Mouse (Mus musculus) liver, embryonic 16.5 days (tissue): ENCODE data around the gene Rpl11. TPM values are rescaled to one million over a fixed set of nuclear protein-coding genes. Genes with fewer than 3 reads are reported as not detected.
A peak's percentile ranks its signal among the peaks of the same experiment; 100 is the strongest.

ENCODE experiments used
- ATAC-seq: fragments of 200-750 bp; cut with Nextera tagmentation; 2 replicates; pipeline ENCODE4 v1.8.0; 2017; ENCODE audit warnings: low read depth, mild to moderate bottlenecking, moderate number of reproducible peaks, moderate library complexity
- H3K27ac ChIP-seq: fragments of 300-500 bp; sonication (generic); 2 replicates; pipeline ENCODE4 v1.5.1; 2014; ENCODE audit warnings: mild to moderate bottlenecking, low read length
- H3K27me3 ChIP-seq: fragments of 300-500 bp; sonication (generic); 2 replicates; pipeline ENCODE4 v1.6.1; 2014; ENCODE audit warnings: low read depth, low read length, mixed read lengths; ENCODE audit not compliant: control insufficient read depth, insufficient read depth
- H3K36me3 ChIP-seq: fragments of 300-500 bp; sonication (generic); 2 replicates; pipeline ENCODE4 v1.6.1; 2014; ENCODE audit warnings: mild to moderate bottlenecking; ENCODE audit not compliant: control insufficient read depth, insufficient read depth
- H3K4me1 ChIP-seq: fragments of 300-500 bp; sonication (generic); 2 replicates; pipeline ENCODE4 v1.6.1; 2014; ENCODE audit warnings: low read depth, low read length, mixed read lengths; ENCODE audit not compliant: control insufficient read depth
- H3K4me2 ChIP-seq: fragments of 300-500 bp; sonication (generic); 2 replicates; pipeline ENCODE4 v1.6.1; 2014; ENCODE audit warnings: low read depth, low read length, mixed read lengths
- H3K4me3 ChIP-seq: fragments of 300-500 bp; sonication (generic); 2 replicates; pipeline ENCODE4 v1.5.1; 2014; ENCODE audit warnings: low read depth, mild to moderate bottlenecking, low read length
- H3K9ac ChIP-seq: fragments of 300-500 bp; sonication (generic); 2 replicates; pipeline ENCODE4 v1.6.1; 2014; ENCODE audit warnings: low read depth, low read length
- H3K9me3 ChIP-seq: fragments of 300-500 bp; sonication (generic); replicated peaks from 2 replicates; pipeline ENCODE4 v1.6.1; 2016; ENCODE audit warnings: low read length; ENCODE audit not compliant: control insufficient read depth
- WGBS: fragments of 180-500 bp; shearing (Covaris S2); extraction: QIAGEN DNeasy Blood & Tissue Kit; methylation state at CpG from one replicate; pipeline ENCODE4 v1.1.7; 2014; ENCODE audit not compliant: insufficient replicate concordance; 5-methylcytosine and 5-hydroxymethylcytosine counted together
- polyA plus RNA-seq: library from polyadenylated mRNA; unstranded; fragments of >200 nt; fragmentation: Nextera tagmentation; extraction: Ambion mirVana; gene quantifications from 2 replicates; pipeline ENCODE4 v1.2.1, GENCODE M21; 2015

Gene Rpl11
- polyA plus RNA-seq, 1 experiment from 2014 or later, result 219 TPM

GRCm38 (mm10) chr4:136056030-136056429 is 2.8 kb upstream of the Rpl11 start:
- 23% methylated on average over 1 of the region's 1 CpGs for WGBS

GRCm38 (mm10) chr4:136053843-136054242 is 615 bp upstream of the Rpl11 start:
- Histone ChIP-seq H3K4me1 (peaks cover 23% of the 10 kb centered on the region), H3K9me3 (no peaks in the 10 kb centered on the region), H3K9ac (no peak overlapping the region), H3K27ac (no peak overlapping the region), H3K4me3 (no peak overlapping the region), H3K27me3 (no peaks in the 10 kb centered on the region; the same call in 1 of the 2 replicates), H3K36me3 (peaks cover 27% of the 10 kb centered on the region), H3K4me2 (peak overlapping the region; percentile 70; the same call in 1 of the 2 replicates)
- no peak for ATAC-seq
- 67% methylated on average over 5 of the region's 5 CpGs for WGBS

More at GRCm38 (mm10) chr4:136056030-136056429, 2.8 kb upstream of the Rpl11 start:
- Histone ChIP-seq H3K27me3 (no peaks in the 10 kb centered on the region; the same call in none of the 2 replicates), H3K4me1 (peaks cover 16% of the 10 kb centered on the region), H3K9ac (no peak overlapping the region), H3K27ac (no peak overlapping the region), H3K4me2 (no peak overlapping the region), H3K9me3 (no peaks in the 10 kb centered on the region), H3K36me3 (peaks cover 6% of the 10 kb centered on the region), H3K4me3 (no peak overlapping the region)
- no peak for ATAC-seq

- peak; percentile 58 for ATAC-seq
- Histone ChIP-seq H3K36me3 (peaks cover 34% of the 10 kb centered on the region), H3K4me3 (peak overlapping the region; percentile 93), H3K9ac (peak overlapping the region; percentile 93), H3K9me3 (no peaks in the 10 kb centered on the region), H3K27me3 (no peaks in the 10 kb centered on the region; the same call in 1 of the 2 replicates), H3K4me1 (peaks cover 23% of the 10 kb centered on the region), H3K27ac (peak overlapping the region; percentile 68), H3K4me2 (peak overlapping the region; percentile 70)
- WGBS, result under 1% methylated on average over 50 of the region's 50 CpGs
Observed at GRCm38 (mm10) chr4:136052534-136053246, 538 bp downstream of the Rpl11 start.

GRCm38 (mm10) chr4:136052060-136052459 is 1.2 kb downstream of the Rpl11 start:
- no peaks in the 10 kb centered on the region for H3K9me3 ChIP-seq
- ATAC-seq, result no peak
- H3K4me3 ChIP-seq, result peak overlapping the region; percentile 93
- H3K4me2 ChIP-seq, result peak overlapping the region; percentile 70
- WGBS, result 2% methylated on average over 3 of the region's 3 CpGs
- H3K27me3 ChIP-seq, result no peaks in the 10 kb centered on the region; the same call in 1 of the 2 replicates
- peak overlapping the region; percentile 93 for H3K9ac ChIP-seq
- peaks cover 23% of the 10 kb centered on the region for H3K4me1 ChIP-seq
- peaks cover 34% of the 10 kb centered on the region for H3K36me3 ChIP-seq
- H3K27ac ChIP-seq, result no peak overlapping the region

- H3K4me3 ChIP-seq, result no peak overlapping the region
- no peak overlapping the region for H3K4me2 ChIP-seq
- H3K27me3 ChIP-seq, result no peaks in the 10 kb centered on the region
- WGBS, result 86% methylated on average over 6 of the region's 6 CpGs
- peaks cover 23% of the 10 kb centered on the region for H3K4me1 ChIP-seq
- H3K9me3 ChIP-seq, result no peaks in the 10 kb centered on the region
- H3K36me3 ChIP-seq, result peaks cover 34% of the 10 kb centered on the region
- ATAC-seq, result no peak
- no peak overlapping the region for H3K9ac ChIP-seq
- H3K27ac ChIP-seq, result no peak overlapping the region
Observed at GRCm38 (mm10) chr4:136050226-136050625, 3.0 kb downstream of the Rpl11 start.

- WGBS, result 56% methylated on average over 4 of the region's 4 CpGs
- H3K9ac ChIP-seq, result no peak overlapping the region
- H3K9me3 ChIP-seq, result no peaks in the 10 kb centered on the region
- peaks cover 20% of the 10 kb centered on the region for H3K4me1 ChIP-seq
- H3K4me3 ChIP-seq, result no peak overlapping the region
- no peak overlapping the region for H3K27ac ChIP-seq
- H3K36me3 ChIP-seq, result peaks cover 34% of the 10 kb centered on the region
- H3K4me2 ChIP-seq, result no peak overlapping the region
- peak; percentile 26; the same call in 1 of the 2 replicates for ATAC-seq
- no peaks in the 10 kb centered on the region for H3K27me3 ChIP-seq
Observed at GRCm38 (mm10) chr4:136048291-136049032, 4.8 kb downstream of the Rpl11 start.

GRCm38 (mm10) chr4:136047626-136048025 is 5.6 kb downstream of the Rpl11 start:
- no peak overlapping the region for H3K27ac ChIP-seq
- H3K4me1 ChIP-seq, result peaks cover 18% of the 10 kb centered on the region
- no peak overlapping the region for H3K4me2 ChIP-seq
- no peak for ATAC-seq
- H3K27me3 ChIP-seq, result no peaks in the 10 kb centered on the region
- peaks cover 34% of the 10 kb centered on the region for H3K36me3 ChIP-seq
- H3K9ac ChIP-seq, result no peak overlapping the region
- no peak overlapping the region for H3K4me3 ChIP-seq
- WGBS, result 55% methylated on average over 4 of the region's 4 CpGs
- H3K9me3 ChIP-seq, result no peaks in the 10 kb centered on the region

- Histone ChIP-seq H3K4me1 (peaks cover 15% of the 10 kb centered on the region), H3K4me2 (no peak overlapping the region), H3K36me3 (peaks cover 34% of the 10 kb centered on the region), H3K27ac (no peak overlapping the region), H3K27me3 (no peaks in the 10 kb centered on the region), H3K4me3 (no peak overlapping the region), H3K9ac (no peak overlapping the region), H3K9me3 (no peaks in the 10 kb centered on the region)
- ATAC-seq, result no peak
- WGBS, result 74% methylated on average over 6 of the region's 6 CpGs
Observed at GRCm38 (mm10) chr4:136046888-136047287, 6.3 kb downstream of the Rpl11 start.

GRCm38 (mm10) chr4:136045091-136045490 is 8.1 kb downstream of the Rpl11 start:
- Histone ChIP-seq H3K9ac (no peak overlapping the region), H3K9me3 (no peaks in the 10 kb centered on the region), H3K4me1 (no peaks in the 10 kb centered on the region; the same call in 1 of the 2 replicates), H3K4me2 (no peak overlapping the region), H3K36me3 (peaks cover 19% of the 10 kb centered on the region), H3K4me3 (no peak overlapping the region), H3K27me3 (no peaks in the 10 kb centered on the region), H3K27ac (no peak overlapping the region)
- no peak for ATAC-seq
- whole genome bisulfite sequencing, result 75% methylated on average over 5 of the region's 5 CpGs
